Mouse (Mus musculus) megakaryocyte-erythroid progenitor cell, adult 5-6 weeks (primary cell): ENCODE data around the gene 1700001O22Rik. TPM values are rescaled to one million over a fixed set of nuclear protein-coding genes. Genes with fewer than 3 reads are reported as not detected.

Source experiments
- ATAC-seq: replicated peaks from 2 replicates; pipeline ENCODE4 v1.8.0; 2016; ENCODE audit warnings: mild to moderate bottlenecking, inconsistent platforms; ENCODE audit not compliant: severe bottlenecking, poor library complexity, low FRiP score, low TSS enrichment
- total RNA-seq, 2 experiments: library from RNA; stranded (forward) in 1 of 2; stranded (reverse) in 1 of 2; fragments of 200-1000, 215-1000 nt in 1 of 2; fragments of >200 nt in 1 of 2; fragmentation: Nextera tagmentation in 1 of 2; gene quantifications; 2 replicates each; pipeline ENCODE4 v1.2.3; 2014 to 2017

Gene 1700001O22Rik
- total RNA-seq, 2 experiments from 2014 or later: 1.2 TPM; not detected in 1

DNA sequence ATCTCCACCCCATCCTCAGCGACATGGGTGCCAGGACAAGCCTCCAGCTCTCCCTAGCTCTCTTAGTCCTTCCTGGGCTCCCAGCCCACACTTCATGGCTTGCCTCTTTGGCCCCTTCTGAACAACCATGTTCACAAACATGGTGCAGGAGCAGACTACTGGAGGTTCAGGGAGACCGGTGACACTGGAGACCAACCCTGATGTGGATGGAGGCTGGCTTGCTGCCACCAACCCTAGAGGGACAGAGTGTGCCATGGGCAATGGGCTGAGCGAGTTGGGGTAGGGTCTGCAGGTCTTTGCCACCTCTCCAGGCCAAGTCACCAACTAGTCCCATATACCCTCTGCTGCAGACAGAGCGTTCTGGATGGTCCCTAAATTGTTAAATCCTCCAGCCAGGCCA is 44.0 kb downstream of the 1700001O22Rik start:
- ATAC-seq: no peak

DNA sequence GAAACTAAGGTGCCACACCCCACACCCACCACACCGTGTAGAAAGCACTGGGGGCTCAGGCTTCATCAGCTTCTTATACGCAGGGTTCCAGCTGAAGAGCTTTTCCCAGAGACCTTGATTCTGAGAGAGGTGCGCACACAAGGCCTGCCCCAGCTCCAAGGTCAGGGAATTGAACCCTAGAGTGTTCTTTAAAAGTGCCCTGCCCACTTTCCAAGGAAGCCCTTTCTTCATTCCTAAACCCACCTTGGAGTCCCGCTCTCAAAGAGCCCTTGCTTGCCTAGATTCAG is 44.4 kb downstream of the 1700001O22Rik start:
- ATAC-seq: no peak

DNA sequence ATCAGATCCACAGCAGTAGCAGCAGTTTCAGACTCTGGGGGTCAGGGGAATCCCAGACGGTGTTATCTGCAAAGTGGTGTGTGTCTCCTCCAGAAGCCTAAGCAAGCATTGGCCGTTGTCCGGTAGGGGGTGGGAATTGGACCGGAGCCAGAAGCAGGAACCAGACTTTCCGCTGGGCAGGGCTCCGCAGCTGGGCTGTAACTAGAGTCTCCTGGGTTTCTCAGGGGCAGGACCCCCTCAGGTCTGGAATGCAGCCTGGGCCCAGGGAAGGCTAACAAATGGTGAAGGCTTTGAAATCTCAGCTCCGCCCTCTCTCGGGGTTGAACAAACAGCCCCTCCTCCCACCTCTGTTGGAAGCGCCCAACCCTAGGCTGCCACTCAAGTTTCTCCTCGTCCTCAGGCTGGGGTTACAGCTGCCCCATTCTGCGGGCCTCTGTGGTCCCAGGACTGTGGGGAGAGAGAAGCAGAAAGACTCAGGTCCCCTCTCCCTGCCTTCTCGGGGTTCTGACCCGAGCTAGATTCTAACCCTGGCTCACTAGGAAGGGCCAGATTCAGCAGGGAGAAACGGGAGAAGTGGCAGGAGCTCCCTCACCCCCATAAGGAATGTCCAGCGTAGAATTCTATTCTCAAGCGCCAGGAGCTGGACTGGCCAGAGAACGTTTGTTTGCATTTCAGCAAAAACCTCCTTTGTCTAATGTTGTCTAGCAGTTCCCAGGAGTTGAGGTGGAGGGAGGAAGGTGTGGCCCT is 44.9 kb downstream of the 1700001O22Rik start:
- peak; percentile 53 for ATAC-seq

DNA sequence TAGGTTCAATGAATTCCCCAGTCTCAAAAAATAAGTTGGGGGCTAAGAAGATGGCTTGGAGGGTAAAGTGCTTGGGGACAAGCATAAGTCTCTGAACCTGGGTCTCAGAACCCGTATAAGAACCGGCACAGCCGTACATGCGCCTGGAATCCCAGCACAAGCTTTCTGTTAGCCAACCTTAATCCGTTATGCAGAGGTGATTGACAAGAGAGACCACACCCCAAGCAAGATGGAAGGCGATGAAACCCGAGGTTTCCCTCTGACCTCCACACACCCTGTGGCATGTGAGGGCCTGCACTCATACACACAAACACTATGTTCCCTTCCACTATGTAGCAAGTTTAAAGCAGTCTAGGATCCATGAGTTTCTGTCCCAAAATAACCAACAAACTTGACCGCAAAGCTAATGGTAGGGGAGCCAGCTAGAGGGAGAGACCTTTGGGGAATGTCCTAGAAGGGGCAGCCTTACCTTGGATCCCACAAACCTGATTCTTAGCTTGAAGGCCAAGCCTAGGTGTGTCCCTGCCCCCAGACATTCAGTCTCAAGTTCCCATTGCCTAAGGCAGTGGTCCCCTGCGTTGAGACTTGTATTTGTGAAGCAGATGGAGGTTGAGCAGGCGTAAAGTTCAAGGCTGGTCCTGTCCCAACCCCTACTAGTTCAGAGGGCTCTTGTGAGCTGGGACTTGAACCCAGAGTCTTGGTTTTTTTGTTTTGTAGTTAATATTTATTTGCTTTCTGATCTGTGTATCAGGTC is 46.3 kb downstream of the 1700001O22Rik start:
- ATAC-seq: no peak

DNA sequence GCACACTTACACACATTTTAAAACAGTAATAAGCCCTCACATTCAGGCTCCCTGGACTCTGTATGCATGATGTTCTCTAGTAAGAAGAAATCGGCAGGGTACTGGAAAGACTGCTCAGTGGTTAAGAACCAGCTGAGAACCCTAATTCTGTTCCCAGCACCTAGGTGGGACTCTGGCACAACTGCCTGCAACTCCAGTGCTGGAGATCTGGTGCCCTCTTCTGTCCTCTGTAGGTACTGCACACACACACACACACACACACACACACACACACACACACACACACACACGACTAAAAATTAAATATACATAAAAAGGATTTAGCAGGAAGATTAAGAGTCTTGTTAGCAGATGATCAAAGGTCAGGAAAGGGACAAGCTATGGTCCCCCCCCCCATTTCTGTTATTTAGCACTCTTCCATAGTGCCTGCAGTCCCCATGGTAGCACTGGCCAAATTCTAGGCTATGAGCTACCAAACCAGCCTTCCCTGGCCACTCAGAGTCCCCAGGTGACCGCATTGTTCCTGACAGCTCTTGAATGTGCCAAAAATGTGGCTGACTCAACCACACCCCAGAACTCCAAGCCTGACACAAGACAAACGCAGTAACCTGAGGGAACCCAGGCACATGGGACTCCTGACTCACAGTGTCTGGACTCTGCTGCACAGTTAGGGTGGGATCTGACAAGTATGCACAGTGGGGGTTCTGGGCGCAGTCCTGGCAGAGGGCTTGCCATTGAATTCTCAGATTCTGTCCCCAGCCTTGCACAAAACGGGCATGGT is 47.3 kb downstream of the 1700001O22Rik start:
- ATAC-seq: no peak

DNA sequence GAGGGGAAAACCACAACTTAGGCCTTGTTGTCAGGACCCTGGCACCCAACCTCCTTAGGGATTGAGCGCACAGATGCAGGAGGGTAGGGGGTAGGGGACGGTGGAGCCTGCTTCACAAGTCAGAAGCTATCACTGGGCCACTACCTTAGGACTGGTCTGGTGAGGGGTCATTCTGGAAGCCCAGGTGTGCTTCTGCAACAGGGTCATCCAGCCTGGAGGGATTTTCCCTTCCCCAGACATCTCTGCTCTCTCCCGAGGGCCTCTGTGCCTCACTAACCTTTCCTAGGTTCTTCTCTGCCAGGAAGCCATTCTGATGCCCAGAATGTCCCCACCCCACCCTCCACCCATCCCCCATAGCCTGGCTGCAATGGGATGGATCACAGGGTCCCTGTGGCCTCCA is 48.6 kb downstream of the 1700001O22Rik start:
- ATAC-seq: no peak

DNA sequence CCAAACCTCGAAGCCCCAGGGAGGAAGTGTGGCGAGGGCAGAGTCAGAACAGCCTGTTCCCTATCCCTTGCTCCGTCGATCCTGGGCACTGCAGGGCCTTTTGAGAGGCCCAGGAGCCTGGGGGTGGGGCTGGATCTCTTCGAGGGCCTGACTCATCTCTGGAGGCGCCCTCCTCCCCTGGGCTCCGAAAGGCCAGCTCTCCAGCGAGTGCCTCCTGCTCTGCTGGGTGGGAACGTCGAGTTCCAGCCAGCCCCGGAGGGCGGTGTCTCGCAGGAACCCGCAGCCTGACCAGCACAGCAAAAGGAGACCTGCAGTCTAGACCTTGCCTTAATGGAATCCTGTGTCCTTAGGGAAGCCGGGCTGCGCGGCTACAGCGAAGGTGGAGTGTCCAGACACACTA is 50.2 kb downstream of the 1700001O22Rik start:
- ATAC-seq: no peak

DNA sequence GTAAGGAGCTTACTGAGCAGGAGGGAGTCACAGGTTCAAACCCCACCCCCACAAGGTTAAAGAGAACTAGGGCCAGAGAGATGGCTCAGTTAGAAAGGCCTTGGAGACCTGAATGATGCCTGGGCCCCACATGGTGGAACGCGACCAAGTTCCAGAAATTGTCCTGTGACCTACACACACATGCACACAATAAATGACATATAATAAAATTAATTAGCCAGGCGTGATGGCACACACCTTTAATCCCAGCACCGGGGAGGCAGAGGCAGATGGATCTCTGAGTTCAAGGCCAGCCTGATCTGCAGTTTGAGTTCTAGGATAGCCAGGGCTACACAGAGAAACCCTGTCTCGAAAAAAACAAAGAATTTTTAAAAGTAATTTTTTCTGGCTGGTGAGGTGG is 51.0 kb downstream of the 1700001O22Rik start:
- no peak for ATAC-seq

DNA sequence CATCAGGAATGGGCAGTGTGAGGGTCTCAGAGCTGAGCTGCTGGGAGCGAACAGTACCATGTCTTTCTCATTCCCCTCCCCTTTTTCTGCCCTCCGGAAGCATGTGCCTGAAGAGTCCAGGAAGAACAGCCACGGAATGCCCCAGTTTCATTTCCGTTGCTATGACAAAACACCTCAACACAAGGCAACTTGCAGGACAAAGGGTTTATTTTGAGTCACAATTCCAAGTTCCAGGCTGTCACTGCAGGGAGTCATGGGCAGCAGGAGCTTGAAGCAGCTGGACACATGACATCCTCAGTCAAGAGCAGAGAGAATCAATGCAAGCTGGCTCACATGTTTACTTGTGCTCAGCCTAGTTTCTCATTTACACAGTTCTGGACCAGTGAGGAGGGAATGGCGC is 53.4 kb downstream of the 1700001O22Rik start:
- ATAC-seq: no peak

DNA sequence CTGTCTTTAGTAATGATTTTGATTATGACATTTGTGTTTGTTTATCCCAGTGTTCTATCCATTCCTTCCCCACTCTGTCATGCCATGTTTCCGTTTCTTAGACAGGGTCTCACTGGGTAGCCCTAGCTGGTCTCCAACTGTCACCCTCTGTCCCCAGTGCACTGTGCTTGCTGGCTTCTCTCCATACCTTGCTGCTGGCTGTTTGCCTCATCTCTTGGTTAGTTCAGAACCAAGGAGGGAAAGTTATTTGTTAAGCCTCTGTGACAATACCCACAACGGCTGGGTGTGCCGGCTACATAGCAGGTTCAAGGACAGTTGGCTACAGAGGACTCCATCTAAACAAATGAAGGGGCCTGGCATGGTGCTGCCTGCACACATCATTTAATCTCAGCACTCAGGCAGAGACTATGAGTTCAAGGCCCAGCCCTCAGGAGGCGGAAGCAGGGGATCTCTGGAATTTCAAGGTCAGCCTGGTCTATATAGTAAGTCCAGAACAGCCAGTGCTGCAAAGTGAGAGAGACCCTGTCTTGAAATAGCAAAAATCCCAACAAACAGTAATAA is 55.8 kb downstream of the 1700001O22Rik start:
- ATAC-seq: no peak

Other genes starting within 250 kb of the 1700001O22Rik start
- 2.7 TPM in 1 of 2 replicates, not detected in the other for gene Cstad, start 208.6 kb downstream of the 1700001O22Rik start, total RNA-seq (2014; fragmentation: Nextera tagmentation)
- 1.0 TPM in 1 of 2 replicates, not detected in the other for gene Cstad, start 208.6 kb downstream of the 1700001O22Rik start, total RNA-seq (2017)
- 23.7 and 36.8 TPM in 2 replicates for gene Ntmt1, start 4.2 kb upstream of the 1700001O22Rik start, total RNA-seq (2014; fragmentation: Nextera tagmentation)
- gene Ntmt1, start 4.2 kb upstream of the 1700001O22Rik start, total RNA-seq (2017): 9.8 and 14.7 TPM in 2 replicates
- 30.1 and 31.3 TPM in 2 replicates for gene Asb6, start 26.7 kb upstream of the 1700001O22Rik start, total RNA-seq (2014; fragmentation: Nextera tagmentation)
- 16.2 and 37.6 TPM in 2 replicates for gene Asb6, start 26.7 kb upstream of the 1700001O22Rik start, total RNA-seq (2017)
- gene Prrx2, start 31.3 kb upstream of the 1700001O22Rik start, total RNA-seq (2014; fragmentation: Nextera tagmentation): not detected in 2 replicates
- gene Prrx2, start 31.3 kb upstream of the 1700001O22Rik start, total RNA-seq (2017): not detected in 2 replicates
- not detected in 2 replicates for gene Ptges, start 126.2 kb upstream of the 1700001O22Rik start, total RNA-seq (2014; fragmentation: Nextera tagmentation)
- gene Ptges, start 126.2 kb upstream of the 1700001O22Rik start, total RNA-seq (2017): 0.09 TPM in 1 of 2 replicates, not detected in the other
- 37.2 and 49.8 TPM in 2 replicates for gene Tor1b, start 149.3 kb upstream of the 1700001O22Rik start, total RNA-seq (2014; fragmentation: Nextera tagmentation)
- 43.3 and 46.5 TPM in 2 replicates for gene Tor1b, start 149.3 kb upstream of the 1700001O22Rik start, total RNA-seq (2017)
- gene Tor1a, start 164.3 kb upstream of the 1700001O22Rik start, total RNA-seq (2014; fragmentation: Nextera tagmentation): 22.3 and 28.1 TPM in 2 replicates
- gene Tor1a, start 164.3 kb upstream of the 1700001O22Rik start, total RNA-seq (2017): 28.3 and 46.0 TPM in 2 replicates
- gene BC005624, start 178.5 kb upstream of the 1700001O22Rik start, total RNA-seq (2014; fragmentation: Nextera tagmentation): 37.7 and 46.7 TPM in 2 replicates
- gene BC005624, start 178.5 kb upstream of the 1700001O22Rik start, total RNA-seq (2017): 70.5 and 93.3 TPM in 2 replicates
- gene Usp20, start 178.6 kb upstream of the 1700001O22Rik start, total RNA-seq (2014; fragmentation: Nextera tagmentation): 11.0 and 16.9 TPM in 2 replicates
- gene Usp20, start 178.6 kb upstream of the 1700001O22Rik start, total RNA-seq (2017): 3.2 and 14.1 TPM in 2 replicates